ENCODE assay signal across 25 mouse cellular contexts in the genomic region with DNA sequence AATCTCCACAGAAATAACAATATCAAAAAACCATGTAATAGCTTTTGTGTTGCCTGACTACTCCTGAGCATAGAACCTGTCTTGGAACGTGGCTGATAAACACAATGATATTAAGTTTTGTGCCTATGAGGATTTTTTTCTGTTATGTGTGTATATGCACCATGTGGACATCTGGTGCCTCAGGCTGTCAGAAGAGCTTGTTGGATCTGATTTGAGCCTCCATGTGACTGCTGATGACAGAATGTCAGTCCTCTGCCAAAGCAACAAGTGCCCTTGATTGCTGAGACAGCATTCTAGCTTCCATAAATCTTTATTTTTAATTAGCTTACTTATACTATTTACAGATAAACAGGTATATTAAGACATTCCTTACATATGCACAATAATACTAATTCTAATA.
DNase-seq lines count a peak whose midpoint lies in the region; ATAC-seq and TF ChIP-seq lines count a peak whose summit lies in the region.
"Had no signal": no experiment of that assay in that cellular context is flagged by ENCODE, and none has a peak within 500 bp of the region (broad histone marks: within the 10 kb centered on the region; RNA-seq: fewer than 3 reads in every experiment).

No protein-coding gene starts in this region.

- no peak overlapping the region for H3K4me2 ChIP-seq in forebrain, embryonic 13.5 days
- no peak overlapping the region for H3K4me2 ChIP-seq in forebrain, postnatal 0 days (ENCODE audit: low read depth)
- no peak overlapping the region for H3K4me2 ChIP-seq in forebrain, embryonic 11.5 days (ENCODE audit: low read depth, low read length, severe bottlenecking)
- H3K4me2 ChIP-seq: embryonic facial prominence, embryonic 12.5 days; embryonic facial prominence, embryonic 15.5 days; heart, embryonic 13.5 days; hindbrain, embryonic 12.5 days; hindbrain, embryonic 15.5 days had no signal

- TF ChIP-seq POLR2A in brain, embryonic 14.5 days (IDR thresholded peaks at IDR 0.05; ENCODE audit: borderline replicate concordance, extremely low read depth, insufficient read depth, insufficient read length, poor library complexity, severe bottlenecking) = no peak

- no peaks in the 10 kb centered on the region for H3K27me3 ChIP-seq in forebrain, embryonic 13.5 days
- H3K27me3 ChIP-seq in forebrain, embryonic 10.5 days (ENCODE audit: poor library complexity, severe bottlenecking) = no peaks in the 10 kb centered on the region
- H3K27me3 ChIP-seq in forebrain, postnatal 0 days (ENCODE audit: insufficient read depth, low read length) = no peaks in the 10 kb centered on the region
- H3K27me3 ChIP-seq in forebrain, embryonic 11.5 days (ENCODE audit: control insufficient read depth, insufficient read depth, low read length) = no peaks in the 10 kb centered on the region
- H3K27me3 ChIP-seq: embryonic facial prominence, embryonic 12.5 days; embryonic facial prominence, embryonic 15.5 days; heart, embryonic 13.5 days; hindbrain, embryonic 12.5 days; hindbrain, embryonic 15.5 days had no signal

- no peak overlapping the region for H3K4me3 ChIP-seq in forebrain, embryonic 13.5 days
- no peak overlapping the region for H3K4me3 ChIP-seq in forebrain, embryonic 10.5 days
- H3K4me3 ChIP-seq in forebrain, postnatal 0 days (ENCODE audit: low read depth, low read length) = no peak overlapping the region
- H3K4me3 ChIP-seq in forebrain, embryonic 11.5 days (ENCODE audit: low read depth, low read length) = no peak overlapping the region
- H3K4me3 ChIP-seq: embryonic facial prominence, embryonic 12.5 days; embryonic facial prominence, embryonic 15.5 days; heart, adult 2 months; heart, embryonic 10.5 days; heart, embryonic 13.5 days; hindbrain, embryonic 12.5 days; hindbrain, embryonic 15.5 days had no signal

- no peaks in the 10 kb centered on the region for H3K4me1 ChIP-seq in forebrain, embryonic 13.5 days
- H3K4me1 ChIP-seq in forebrain, embryonic 10.5 days = no peaks in the 10 kb centered on the region
- H3K4me1 ChIP-seq in forebrain, postnatal 0 days (ENCODE audit: insufficient read depth) = no peaks in the 10 kb centered on the region
- H3K4me1 ChIP-seq in forebrain, embryonic 11.5 days (replicated peaks; ENCODE audit: control insufficient read depth, insufficient read depth, low read length) = no peaks in the 10 kb centered on the region
- H3K4me1 ChIP-seq: embryonic facial prominence, embryonic 12.5 days; embryonic facial prominence, embryonic 15.5 days; heart, embryonic 10.5 days; heart, embryonic 13.5 days; hindbrain, embryonic 12.5 days; hindbrain, embryonic 15.5 days had no signal

- H3K9ac ChIP-seq in forebrain, embryonic 13.5 days = no peak overlapping the region
- no peak overlapping the region for H3K9ac ChIP-seq in forebrain, postnatal 0 days
- no peak overlapping the region for H3K9ac ChIP-seq in forebrain, embryonic 11.5 days (ENCODE audit: low read length)
- H3K9ac ChIP-seq: embryonic facial prominence, embryonic 12.5 days; embryonic facial prominence, embryonic 15.5 days; heart, embryonic 13.5 days; hindbrain, embryonic 12.5 days; hindbrain, embryonic 15.5 days had no signal

- no peak overlapping the region for H3K27ac ChIP-seq in forebrain, embryonic 13.5 days
- no peak overlapping the region for H3K27ac ChIP-seq in forebrain, embryonic 10.5 days
- no peak overlapping the region for H3K27ac ChIP-seq in forebrain, postnatal 0 days (ENCODE audit: low read depth, low read length)
- H3K27ac ChIP-seq in forebrain, embryonic 11.5 days (ENCODE audit: low read depth, low read length) = no peak overlapping the region
- H3K27ac ChIP-seq: embryonic facial prominence, embryonic 12.5 days; embryonic facial prominence, embryonic 15.5 days; heart, adult 2 months; heart, embryonic 10.5 days; heart, embryonic 13.5 days; hindbrain, embryonic 12.5 days; hindbrain, embryonic 15.5 days had no signal

- 78% methylated on average over 1 of the region's 1 CpGs for WGBS in forebrain, embryonic 13.5 days
- WGBS in forebrain, embryonic 10.5 days = 92% methylated on average over 1 of the region's 1 CpGs
- 69% methylated on average over 1 of the region's 1 CpGs for WGBS in forebrain, postnatal 0 days
- WGBS in forebrain, embryonic 11.5 days = 83% methylated on average over 1 of the region's 1 CpGs

- TF ChIP-seq CTCF in forebrain, postnatal 0 days (IDR thresholded peaks at IDR 0.05; ENCODE audit: low read depth) = no peak
- no peak for TF ChIP-seq CTCF in brain, embryonic 14.5 days (IDR thresholded peaks at IDR 0.05; ENCODE audit: borderline replicate concordance, extremely low read depth, insufficient read depth, insufficient read length)

- no peaks in the 10 kb centered on the region for H3K36me3 ChIP-seq in forebrain, embryonic 13.5 days (ENCODE audit: poor library complexity, severe bottlenecking)
- H3K36me3 ChIP-seq in forebrain, embryonic 10.5 days (replicated peaks) = no peaks in the 10 kb centered on the region
- H3K36me3 ChIP-seq in forebrain, postnatal 0 days (ENCODE audit: insufficient read depth) = no peaks in the 10 kb centered on the region
- no peaks in the 10 kb centered on the region for H3K36me3 ChIP-seq in forebrain, embryonic 11.5 days (ENCODE audit: control insufficient read depth, insufficient read depth, low read length)
- H3K36me3 ChIP-seq: embryonic facial prominence, embryonic 12.5 days; embryonic facial prominence, embryonic 15.5 days; heart, embryonic 10.5 days; heart, embryonic 13.5 days; hindbrain, embryonic 12.5 days; hindbrain, embryonic 15.5 days had no signal

- DNase-seq in forebrain, embryonic 10.5 days (ENCODE audit: extremely low spot score, low spot score) = no peak
- peak; percentile 66 for DNase-seq in forebrain, postnatal 0 days
- no peak for DNase-seq in forebrain, embryonic 11.5 days (ENCODE audit: low spot score)
- peak; percentile 68 for DNase-seq in brain, embryonic 14.5 days (ENCODE audit: low read depth)
- peak; percentile 4 for DNase-seq in layer of hippocampus, adult 9-10 months (ENCODE audit: low spot score)
- DNase-seq in right cerebral cortex, postnatal 25 days = no peak
- DNase-seq in B cell, adult 2 months = no peak
- DNase-seq: adrenal gland, adult 8-10 months; adrenal gland, postnatal 25 days; cerebellum, adult 8-10 months; cerebellum, postnatal 25 days; gastrocnemius, postnatal 10 days; gastrocnemius, postnatal 36 days; heart, adult 2 months; heart, postnatal 14 days; heart, postnatal 4 days had no signal

- ATAC-seq in forebrain, embryonic 13.5 days = peak; percentile 41; the same call in 1 of the 2 replicates
- ATAC-seq in forebrain, postnatal 0 days = peak; percentile 55; the same call in 1 of the 2 replicates
- no peak for ATAC-seq in forebrain, embryonic 11.5 days (replicated peaks; ENCODE audit: low FRiP score)
- ATAC-seq: activated CD4-positive, CD25-positive, alpha-beta regulatory T cell, adult 4 months; intestine, postnatal 0 days had no signal

- H3K9me3 ChIP-seq in forebrain, embryonic 13.5 days (replicated peaks) = no peaks in the 10 kb centered on the region
- no peaks in the 10 kb centered on the region for H3K9me3 ChIP-seq in forebrain, embryonic 10.5 days
- H3K9me3 ChIP-seq in forebrain, postnatal 0 days (ENCODE audit: low read length) = no peaks in the 10 kb centered on the region
- H3K9me3 ChIP-seq in forebrain, embryonic 11.5 days (ENCODE audit: control insufficient read depth, low read length) = no peaks in the 10 kb centered on the region
- H3K9me3 ChIP-seq: embryonic facial prominence, embryonic 12.5 days; embryonic facial prominence, embryonic 15.5 days; heart, embryonic 10.5 days; heart, embryonic 13.5 days; hindbrain, embryonic 12.5 days; hindbrain, embryonic 15.5 days had no signal

Comparison
In these comparisons a context has a peak if more than half of its experiments do, and no peak if none do; other contexts are left out.
1. DNase-seq: peak in forebrain, postnatal 0 days (single experiment), brain, embryonic 14.5 days (single experiment) and layer of hippocampus, adult 9-10 months (single experiment); none in forebrain, embryonic 10.5 days (single experiment), forebrain, embryonic 11.5 days (single experiment), right cerebral cortex, postnatal 25 days (single experiment) and B cell, adult 2 months (0 of 2).